Mouse (Mus musculus) heart, embryonic 15.5 days (tissue): ENCODE measurements around the gene Cacna1g. TPM values are rescaled to one million over a fixed set of nuclear protein-coding genes. Genes with fewer than 3 reads are reported as not detected.
"Not testable (repeated sequence)": the region's sequence is repeated elsewhere in the genome, so short reads cannot be mapped to it uniquely, and the experiment has no call there.

Experiments used
- ATAC-seq: fragments of 200-750 bp; cut with Nextera tagmentation; replicated peaks from 2 replicates; pipeline ENCODE4 v1.8.0; 2017; ENCODE audit warnings: low read depth, moderate TSS enrichment; ENCODE audit not compliant: insufficient number of reproducible peaks, insufficient read depth, low FRiP score
- H3K27ac ChIP-seq: fragments of 300-500 bp; sonication (generic); 2 replicates; pipeline ENCODE4 v1.5.1; 2015; ENCODE audit warnings: mild to moderate bottlenecking, inconsistent platforms
- H3K27me3 ChIP-seq: fragments of 300-500 bp; sonication (generic); 2 replicates; pipeline ENCODE4 v1.6.1; 2015; ENCODE audit warnings: inconsistent platforms
- H3K36me3 ChIP-seq: fragments of 300-500 bp; sonication (generic); 2 replicates; pipeline ENCODE4 v1.6.1; 2015; ENCODE audit warnings: mild to moderate bottlenecking, inconsistent platforms
- H3K4me1 ChIP-seq: fragments of 300-500 bp; sonication (generic); replicated peaks from 2 replicates; pipeline ENCODE4 v1.6.1; 2015; ENCODE audit warnings: inconsistent platforms
- H3K4me2 ChIP-seq: fragments of 300-500 bp; sonication (generic); 2 replicates; pipeline ENCODE4 v1.6.1; 2015; ENCODE audit warnings: inconsistent platforms, mild to moderate bottlenecking, moderate library complexity
- H3K4me3 ChIP-seq: fragments of 300-500 bp; sonication (generic); 2 replicates; pipeline ENCODE4 v1.5.1; 2015; ENCODE audit warnings: mild to moderate bottlenecking, inconsistent platforms
- H3K9ac ChIP-seq: fragments of 300-500 bp; sonication (generic); 2 replicates; pipeline ENCODE4 v1.6.1; 2015; ENCODE audit warnings: mild to moderate bottlenecking, inconsistent platforms
- H3K9me3 ChIP-seq: fragments of 300-500 bp; sonication (generic); replicated peaks from 2 replicates; pipeline ENCODE4 v1.6.1; 2016; ENCODE audit warnings: inconsistent platforms
- WGBS: fragments of 180-500 bp; shearing (Covaris S2); methylation state at CpG from one replicate; pipeline ENCODE4 v1.1.7; 2015; ENCODE audit warnings: mixed read lengths; 5-methylcytosine and 5-hydroxymethylcytosine counted together
- polyA plus RNA-seq: library from polyadenylated mRNA; unstranded; fragments of >200 nt; fragmentation: Nextera tagmentation; extraction: Ambion mirVana; gene quantifications from 2 replicates; pipeline ENCODE4 v1.2.1, GENCODE M21; 2015

The Cacna1g gene
- polyA plus RNA-seq, 1 experiment from 2014 or later: 6.4 TPM

- H3K27ac ChIP-seq: no peak overlapping the region
- no peak overlapping the region for H3K4me3 ChIP-seq
- 78% methylated on average over 5 of the region's 5 CpGs for WGBS
- peaks cover 9% of the 10 kb centered on the region for H3K27me3 ChIP-seq
- H3K9ac ChIP-seq: no peak overlapping the region
- peaks cover 17% of the 10 kb centered on the region for H3K4me1 ChIP-seq
- H3K9me3 ChIP-seq: no peaks in the 10 kb centered on the region
- H3K4me2 ChIP-seq: no peak overlapping the region
- no peak for ATAC-seq
- H3K36me3 ChIP-seq: no peaks in the 10 kb centered on the region
Observed at GRCm38 (mm10) chr11:94402731-94403130, 71.3 kb downstream of the Cacna1g start.

- H3K27ac ChIP-seq, H3K9me3 ChIP-seq, H3K4me2 ChIP-seq, H3K4me3 ChIP-seq, H3K9ac ChIP-seq, ATAC-seq, H3K36me3 ChIP-seq, H3K27me3 ChIP-seq: not testable (repeated sequence)
- WGBS: 82% methylated on average over 4 of the region's 4 CpGs
- H3K4me1 ChIP-seq: peaks cover 16% of the 10 kb centered on the region
Observed at GRCm38 (mm10) chr11:94402029-94402428, 72.0 kb downstream of the Cacna1g start.

- Histone ChIP-seq H3K27me3 (peaks cover 3% of the 10 kb centered on the region), H3K4me3 (no peak overlapping the region), H3K4me1 (peaks cover 16% of the 10 kb centered on the region), H3K4me2 (no peak overlapping the region), H3K9ac (no peak overlapping the region), H3K36me3 (no peaks in the 10 kb centered on the region), H3K9me3 (no peaks in the 10 kb centered on the region), H3K27ac (no peak overlapping the region)
- 65% methylated on average over 6 of the region's 6 CpGs for WGBS
- no peak for ATAC-seq
Observed at GRCm38 (mm10) chr11:94400996-94401395, 73.0 kb downstream of the Cacna1g start.

DNA sequence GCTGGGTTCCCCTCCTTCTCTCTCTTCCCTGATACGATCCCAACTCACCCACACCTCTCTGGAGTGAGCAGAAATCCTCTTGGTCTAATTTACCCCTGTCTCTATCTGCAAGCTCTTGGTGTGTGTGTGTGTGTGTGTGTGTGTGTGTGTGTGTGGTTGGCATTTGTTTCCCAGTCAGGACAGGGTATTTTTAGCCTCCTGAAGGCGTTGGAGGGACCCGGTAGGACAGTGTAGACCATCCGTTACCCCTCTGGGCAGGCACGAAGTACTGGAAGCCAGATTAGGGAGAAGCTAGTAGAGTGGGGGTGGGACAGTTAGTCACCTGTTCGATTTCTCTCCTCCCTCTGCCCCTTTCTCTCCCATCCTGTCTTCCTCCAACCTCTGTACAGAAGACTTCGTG is 79.9 kb downstream of the Cacna1g start:
- Histone ChIP-seq H3K27me3 (peaks cover 17% of the 10 kb centered on the region), H3K4me2 (0 out of 2 replicates have a peak overlapping the region, but pooled peaks have one; percentile 13), H3K4me3 (no peak overlapping the region), H3K4me1 (peaks cover 15% of the 10 kb centered on the region), H3K27ac (no peak overlapping the region), H3K9me3 (no peaks in the 10 kb centered on the region), H3K9ac (no peak overlapping the region), H3K36me3 (no peaks in the 10 kb centered on the region)
- ATAC-seq: no peak; the same call in 1 of the 2 replicates
- 44% methylated on average over 7 of the region's 7 CpGs for WGBS

DNA sequence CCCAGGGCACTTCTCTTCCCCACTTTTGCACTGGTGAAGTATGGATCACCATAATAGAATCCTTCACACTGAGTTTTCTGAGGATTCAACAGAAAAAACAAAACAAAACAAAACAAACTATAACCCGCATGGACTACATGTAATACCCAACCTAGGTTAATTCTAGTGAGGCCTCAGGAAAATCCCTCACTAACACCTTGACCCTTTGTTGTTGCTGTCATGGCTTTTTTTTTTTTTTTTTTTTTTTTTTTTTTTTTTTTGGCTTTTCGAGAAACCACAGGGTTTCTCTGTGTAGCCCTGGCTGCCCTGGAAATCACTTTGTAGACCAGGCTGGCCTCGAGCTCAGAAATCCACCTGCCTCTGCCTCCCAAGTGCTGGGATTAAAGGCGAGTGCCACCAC is 80.5 kb downstream of the Cacna1g start:
- 79% methylated on average over 4 of the region's 4 CpGs for WGBS
- H3K36me3 ChIP-seq, H3K9ac ChIP-seq, ATAC-seq, H3K4me2 ChIP-seq, H3K9me3 ChIP-seq, H3K27ac ChIP-seq, H3K4me3 ChIP-seq: not testable (repeated sequence)
- H3K27me3 ChIP-seq: peaks cover 17% of the 10 kb centered on the region
- H3K4me1 ChIP-seq: peaks cover 15% of the 10 kb centered on the region

DNA sequence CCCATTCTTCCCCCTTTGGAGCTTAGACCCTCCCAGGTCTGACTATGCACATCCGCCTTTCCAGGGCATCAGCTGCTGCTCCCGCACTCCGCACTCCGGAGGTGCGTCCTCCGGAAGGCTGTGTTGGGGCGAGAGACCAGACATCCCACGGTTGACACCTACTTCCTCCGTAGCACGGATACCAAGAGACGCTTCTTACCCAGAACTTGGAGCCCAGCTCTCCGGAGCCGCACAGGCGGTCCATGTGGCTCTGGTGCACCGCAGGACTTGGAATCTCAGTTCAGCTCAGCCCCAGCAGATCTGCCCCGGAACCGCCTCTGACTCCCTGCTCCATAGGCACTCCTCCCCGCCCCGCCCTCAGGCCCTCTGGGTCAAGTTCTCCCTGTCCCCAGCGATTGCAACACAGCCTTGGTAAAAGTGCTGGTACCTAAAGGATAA is 81.3 kb downstream of the Cacna1g start, which contains the start of gene Abcc3:
Gene Abcc3, minus strand, starts transcription at position 326 of the 438 bp plus-strand sequence.
- H3K27me3 ChIP-seq: peaks cover 17% of the 10 kb centered on the region
- H3K9me3 ChIP-seq: no peaks in the 10 kb centered on the region
- peaks cover 15% of the 10 kb centered on the region for H3K4me1 ChIP-seq
- no peak within 1 kb of the TSS for H3K27ac ChIP-seq
- peak; percentile 35 for ATAC-seq
- H3K36me3 ChIP-seq: no peaks in the 10 kb centered on the region
- peak within 1 kb of the TSS; percentile 71 for H3K4me2 ChIP-seq
- peak within 1 kb of the TSS; percentile 44 for H3K4me3 ChIP-seq
- peak within 1 kb of the TSS; percentile 29; the same call in 1 of the 2 replicates for H3K9ac ChIP-seq
- WGBS: 9% methylated on average over 20 of the region's 20 CpGs

- Histone ChIP-seq H3K4me3 (no peak overlapping the region), H3K9ac (no peak overlapping the region), H3K4me1 (peaks cover 16% of the 10 kb centered on the region), H3K27ac (no peak overlapping the region), H3K4me2 (no peak overlapping the region), H3K27me3 (peaks cover 17% of the 10 kb centered on the region), H3K9me3 (no peaks in the 10 kb centered on the region), H3K36me3 (no peaks in the 10 kb centered on the region)
- no peak for ATAC-seq
- WGBS: 83% methylated on average over 10 of the region's 10 CpGs
Observed at GRCm38 (mm10) chr11:94391661-94392060, 82.3 kb downstream of the Cacna1g start.

- no peak for ATAC-seq
- Histone ChIP-seq H3K4me3 (no peak overlapping the region), H3K27ac (no peak overlapping the region), H3K4me1 (peaks cover 24% of the 10 kb centered on the region), H3K9ac (no peak overlapping the region), H3K27me3 (peaks cover 17% of the 10 kb centered on the region), H3K36me3 (no peaks in the 10 kb centered on the region), H3K4me2 (no peak overlapping the region), H3K9me3 (no peaks in the 10 kb centered on the region)
- WGBS: 82% methylated on average over 6 of the region's 6 CpGs
Observed at GRCm38 (mm10) chr11:94390825-94391224, 83.2 kb downstream of the Cacna1g start.

- Histone ChIP-seq H3K36me3 (no peaks in the 10 kb centered on the region), H3K4me2 (no peak overlapping the region), H3K9ac (no peak overlapping the region), H3K27ac (no peak overlapping the region), H3K27me3 (peaks cover 13% of the 10 kb centered on the region; the same call in 1 of the 2 replicates), H3K4me1 (peaks cover 27% of the 10 kb centered on the region), H3K4me3 (no peak overlapping the region), H3K9me3 (no peaks in the 10 kb centered on the region)
- WGBS: 60% methylated on average over 6 of the region's 6 CpGs
- no peak for ATAC-seq
Observed at GRCm38 (mm10) chr11:94389724-94390396, 84.1 kb downstream of the Cacna1g start.

- no peak overlapping the region for H3K4me3 ChIP-seq
- H3K4me1 ChIP-seq: peaks cover 21% of the 10 kb centered on the region
- no peak overlapping the region for H3K27ac ChIP-seq
- H3K27me3 ChIP-seq: peaks cover 13% of the 10 kb centered on the region; the same call in 1 of the 2 replicates
- no peaks in the 10 kb centered on the region for H3K36me3 ChIP-seq
- ATAC-seq: no peak
- H3K9me3 ChIP-seq: no peaks in the 10 kb centered on the region
- 76% methylated on average over 4 of the region's 4 CpGs for WGBS
- no peak overlapping the region for H3K9ac ChIP-seq
- no peak overlapping the region for H3K4me2 ChIP-seq
Observed at GRCm38 (mm10) chr11:94389021-94389420, 85.0 kb downstream of the Cacna1g start.

- WGBS: 69% methylated on average over 4 of the region's 4 CpGs
- ATAC-seq: no peak
- peaks cover 9% of the 10 kb centered on the region; the same call in 1 of the 2 replicates for H3K27me3 ChIP-seq
- H3K4me3 ChIP-seq: no peak overlapping the region
- no peak overlapping the region for H3K27ac ChIP-seq
- no peak overlapping the region for H3K9ac ChIP-seq
- no peak overlapping the region for H3K4me2 ChIP-seq
- no peaks in the 10 kb centered on the region for H3K36me3 ChIP-seq
- peaks cover 19% of the 10 kb centered on the region for H3K4me1 ChIP-seq
- H3K9me3 ChIP-seq: no peaks in the 10 kb centered on the region
Observed at GRCm38 (mm10) chr11:94387756-94388155, 86.2 kb downstream of the Cacna1g start.
